Mouse (Mus musculus): ENCODE data around the gene Rrm2. TPM values are rescaled to one million over a fixed set of nuclear protein-coding genes. Genes with fewer than 3 reads are reported as not detected.
"Not testable (repeated sequence)": the region's sequence is repeated elsewhere in the genome, so short reads cannot be mapped to it uniquely, and the experiment has no call there.

Gene Rrm2
- polyA plus RNA-seq, 1 experiment from 2014 or later = 248 TPM

- no peak for ATAC-seq (ENCODE audit: extremely low read depth, insufficient number of reproducible peaks, low FRiP score, low TSS enrichment)
- H3K9ac ChIP-seq = no peak overlapping the region
- H3K4me1 ChIP-seq = peaks cover 20% of the 10 kb centered on the region
- WGBS = 69% methylated on average over 6 of the region's 6 CpGs
- H3K27ac ChIP-seq (replicated peaks) = no peak overlapping the region
- H3K9me3 ChIP-seq = no peaks in the 10 kb centered on the region
- H3K36me3 ChIP-seq = no peaks in the 10 kb centered on the region
- peaks cover 50% of the 10 kb centered on the region for H3K27me3 ChIP-seq (replicated peaks)
- H3K4me3 ChIP-seq = no peak overlapping the region
- no peak overlapping the region for H3K4me2 ChIP-seq
Observed at GRCm38 (mm10) chr12:24686038-24686695, 21.9 kb upstream of the Rrm2 start.

- ATAC-seq (ENCODE audit: extremely low read depth, insufficient number of reproducible peaks, low FRiP score, low TSS enrichment) = no peak
- Histone ChIP-seq H3K27me3 (replicated peaks) (peaks cover 43% of the 10 kb centered on the region), H3K9ac (no peak overlapping the region), H3K27ac (replicated peaks) (no peak overlapping the region), H3K36me3 (no peaks in the 10 kb centered on the region), H3K4me1 (peaks cover 14% of the 10 kb centered on the region), H3K9me3 (no peaks in the 10 kb centered on the region), H3K4me2 (no peak overlapping the region), H3K4me3 (no peak overlapping the region)
- WGBS = 54% methylated on average over 11 of the region's 11 CpGs
Observed at GRCm38 (mm10) chr12:24686696-24687346, 21.2 kb upstream of the Rrm2 start.

- 81% methylated on average over 3 of the region's 3 CpGs for WGBS
- no peak for ATAC-seq (ENCODE audit: extremely low read depth, insufficient number of reproducible peaks, low FRiP score, low TSS enrichment)
Observed at GRCm38 (mm10) chr12:24690351-24690750, 17.7 kb upstream of the Rrm2 start.

GRCm38 (mm10) chr12:24696500-24697483 lies 11.2 kb upstream of the Rrm2 start:
- Histone ChIP-seq H3K27me3 (replicated peaks) (peaks cover 11% of the 10 kb centered on the region), H3K27ac (replicated peaks) (no peak overlapping the region), H3K4me3 (no peak overlapping the region), H3K9me3 (no peaks in the 10 kb centered on the region), H3K4me1 (no peaks in the 10 kb centered on the region), H3K9ac (no peak overlapping the region), H3K4me2 (peak overlapping the region; percentile 13; the same call in 1 of the 2 replicates), H3K36me3 (no peaks in the 10 kb centered on the region)
- WGBS = 37% methylated on average over 16 of the region's 16 CpGs
- peak; percentile 58; the same call in 1 of the 2 replicates for ATAC-seq (ENCODE audit: extremely low read depth, insufficient number of reproducible peaks, low FRiP score, low TSS enrichment)

More at GRCm38 (mm10) chr12:24690351-24690750, 17.7 kb upstream of the Rrm2 start:
- Histone ChIP-seq H3K4me1 (no peaks in the 10 kb centered on the region), H3K27ac (replicated peaks) (no peak overlapping the region), H3K9me3 (no peaks in the 10 kb centered on the region), H3K4me3 (no peak overlapping the region), H3K4me2 (no peak overlapping the region), H3K36me3 (no peaks in the 10 kb centered on the region), H3K9ac (no peak overlapping the region), H3K27me3 (replicated peaks) (peaks cover 17% of the 10 kb centered on the region)

GRCm38 (mm10) chr12:24697484-24698204 lies 10.4 kb upstream of the Rrm2 start:
- H3K4me2 ChIP-seq = peak overlapping the region; percentile 13; the same call in 1 of the 2 replicates
- H3K4me1 ChIP-seq = peaks cover 2% of the 10 kb centered on the region
- no peak overlapping the region for H3K4me3 ChIP-seq
- no peak overlapping the region for H3K27ac ChIP-seq (replicated peaks)
- no peak overlapping the region for H3K9ac ChIP-seq
- H3K36me3 ChIP-seq = no peaks in the 10 kb centered on the region
- WGBS = 57% methylated on average over 8 of the region's 8 CpGs
- peaks cover 11% of the 10 kb centered on the region for H3K27me3 ChIP-seq (replicated peaks)
- no peak for ATAC-seq (ENCODE audit: extremely low read depth, insufficient number of reproducible peaks, low FRiP score, low TSS enrichment)
- H3K9me3 ChIP-seq = no peaks in the 10 kb centered on the region

- Histone ChIP-seq H3K4me2 (no peak overlapping the region), H3K36me3 (no peaks in the 10 kb centered on the region), H3K4me3 (no peak overlapping the region), H3K9ac (no peak overlapping the region), H3K27me3 (replicated peaks) (peaks cover 11% of the 10 kb centered on the region), H3K27ac (replicated peaks) (no peak overlapping the region), H3K9me3 (no peaks in the 10 kb centered on the region), H3K4me1 (peaks cover 11% of the 10 kb centered on the region)
- no peak for ATAC-seq (ENCODE audit: extremely low read depth, insufficient number of reproducible peaks, low FRiP score, low TSS enrichment)
- 44% methylated on average over 3 of the region's 3 CpGs for WGBS
Observed at GRCm38 (mm10) chr12:24698514-24698913, 9.5 kb upstream of the Rrm2 start.

- Histone ChIP-seq H3K4me3 (no peak overlapping the region), H3K4me2 (no peak overlapping the region), H3K4me1 (peaks cover 13% of the 10 kb centered on the region), H3K9me3 (no peaks in the 10 kb centered on the region), H3K27me3 (replicated peaks) (peaks cover 11% of the 10 kb centered on the region), H3K36me3 (no peaks in the 10 kb centered on the region), H3K9ac (no peak overlapping the region), H3K27ac (replicated peaks) (no peak overlapping the region)
- 55% methylated on average over 10 of the region's 10 CpGs for WGBS
- ATAC-seq (ENCODE audit: extremely low read depth, insufficient number of reproducible peaks, low FRiP score, low TSS enrichment) = no peak
Observed at GRCm38 (mm10) chr12:24699578-24699977, 8.5 kb upstream of the Rrm2 start.

- Histone ChIP-seq H3K4me1 (peaks cover 22% of the 10 kb centered on the region), H3K27me3 (replicated peaks) (peaks cover 11% of the 10 kb centered on the region)
- H3K27ac ChIP-seq (replicated peaks); H3K4me3 ChIP-seq; H3K9me3 ChIP-seq; H3K36me3 ChIP-seq; ATAC-seq (ENCODE audit: extremely low read depth, insufficient number of reproducible peaks, low FRiP score, low TSS enrichment); H3K4me2 ChIP-seq; H3K9ac ChIP-seq: not testable (repeated sequence)
- WGBS = 86% methylated on average over 9 of the region's 9 CpGs
Observed at GRCm38 (mm10) chr12:24701621-24702020, 6.4 kb upstream of the Rrm2 start.

GRCm38 (mm10) chr12:24703013-24703412 lies 5.0 kb upstream of the Rrm2 start:
- Histone ChIP-seq H3K36me3 (no peaks in the 10 kb centered on the region), H3K27ac (replicated peaks) (peak overlapping the region; percentile 64), H3K9ac (peak overlapping the region; percentile 50; the same call in 1 of the 2 replicates), H3K9me3 (no peaks in the 10 kb centered on the region), H3K4me1 (peaks cover 34% of the 10 kb centered on the region), H3K27me3 (replicated peaks) (peaks cover 6% of the 10 kb centered on the region), H3K4me2 (no peak overlapping the region), H3K4me3 (no peak overlapping the region)
- no peak for ATAC-seq (ENCODE audit: extremely low read depth, insufficient number of reproducible peaks, low FRiP score, low TSS enrichment)
- WGBS = 29% methylated on average over 3 of the region's 3 CpGs

- H3K4me2 ChIP-seq = peak overlapping the region; percentile 93
- WGBS = 84% methylated on average over 15 of the region's 15 CpGs
- no peak for ATAC-seq (ENCODE audit: extremely low read depth, insufficient number of reproducible peaks, low FRiP score, low TSS enrichment)
- H3K27ac ChIP-seq (replicated peaks) = peak overlapping the region; percentile 84; the same call in 1 of the 2 replicates
- peaks cover 10% of the 10 kb centered on the region for H3K36me3 ChIP-seq
- no peak overlapping the region for H3K4me3 ChIP-seq
- peaks cover 52% of the 10 kb centered on the region for H3K4me1 ChIP-seq
- H3K9me3 ChIP-seq = no peaks in the 10 kb centered on the region
- no peaks in the 10 kb centered on the region for H3K27me3 ChIP-seq (replicated peaks)
- no peak overlapping the region for H3K9ac ChIP-seq
Observed at GRCm38 (mm10) chr12:24705502-24706263, 2.4 kb upstream of the Rrm2 start.
